Mouse (Mus musculus) intestine, embryonic 16.5 days (tissue): Measurements from ENCODE around the gene Fam207a. TPM values are rescaled to one million over a fixed set of nuclear protein-coding genes. Genes with fewer than 3 reads are reported as not detected.

Experiments used
- ATAC-seq: fragments of 200-750 bp; cut with Nextera tagmentation; 2 replicates; pipeline ENCODE4 v1.8.0; 2017; ENCODE audit warnings: moderate TSS enrichment, moderate library complexity
- H3K27ac ChIP-seq: fragments of 300-500 bp; sonication (generic); 2 replicates; pipeline ENCODE4 v1.5.1; 2014; ENCODE audit warnings: mild to moderate bottlenecking, low read length
- H3K27me3 ChIP-seq: fragments of 300-500 bp; sonication (generic); replicated peaks from 2 replicates; pipeline ENCODE4 v1.6.1; 2014; ENCODE audit warnings: low read length, control low read depth, mixed read lengths; ENCODE audit not compliant: control insufficient read depth, insufficient read depth
- H3K36me3 ChIP-seq: fragments of 300-500 bp; sonication (generic); 2 replicates; pipeline ENCODE4 v1.6.1; 2014; ENCODE audit warnings: low read length, control low read depth; ENCODE audit not compliant: control insufficient read depth, insufficient read depth
- H3K4me1 ChIP-seq: fragments of 300-500 bp; sonication (generic); 2 replicates; pipeline ENCODE4 v1.6.1; 2014; ENCODE audit warnings: low read length, control low read depth, mixed read lengths; ENCODE audit not compliant: control insufficient read depth, insufficient read depth
- H3K4me2 ChIP-seq: fragments of 300-500 bp; sonication (generic); 2 replicates; pipeline ENCODE4 v1.6.1; 2014; ENCODE audit warnings: low read depth, low read length, control low read depth
- H3K4me3 ChIP-seq: fragments of 300-500 bp; sonication (generic); 2 replicates; pipeline ENCODE4 v1.5.1; 2014; ENCODE audit warnings: mild to moderate bottlenecking, low read length
- H3K9ac ChIP-seq: fragments of 300-500 bp; sonication (generic); 2 replicates; pipeline ENCODE4 v1.6.1; 2014; ENCODE audit warnings: low read depth, low read length
- H3K9me3 ChIP-seq: fragments of 300-500 bp; sonication (generic); 2 replicates; pipeline ENCODE4 v1.6.1; 2016; ENCODE audit warnings: low read length, control low read depth; ENCODE audit not compliant: control insufficient read depth
- WGBS: fragments of 180-500 bp; shearing (Covaris S2); extraction: QIAGEN DNeasy Blood & Tissue Kit; methylation state at CpG from one replicate; pipeline ENCODE4 v1.1.7; 2014; 5-methylcytosine and 5-hydroxymethylcytosine counted together
- polyA plus RNA-seq: library from polyadenylated mRNA; unstranded; fragments of >200 nt; fragmentation: Nextera tagmentation; extraction: Ambion mirVana; gene quantifications from 2 replicates; pipeline ENCODE4 v1.2.1, GENCODE M21; 2015

Gene Fam207a
- polyA plus RNA-seq, 1 experiment from 2014 or later: 43.8 TPM

DNA sequence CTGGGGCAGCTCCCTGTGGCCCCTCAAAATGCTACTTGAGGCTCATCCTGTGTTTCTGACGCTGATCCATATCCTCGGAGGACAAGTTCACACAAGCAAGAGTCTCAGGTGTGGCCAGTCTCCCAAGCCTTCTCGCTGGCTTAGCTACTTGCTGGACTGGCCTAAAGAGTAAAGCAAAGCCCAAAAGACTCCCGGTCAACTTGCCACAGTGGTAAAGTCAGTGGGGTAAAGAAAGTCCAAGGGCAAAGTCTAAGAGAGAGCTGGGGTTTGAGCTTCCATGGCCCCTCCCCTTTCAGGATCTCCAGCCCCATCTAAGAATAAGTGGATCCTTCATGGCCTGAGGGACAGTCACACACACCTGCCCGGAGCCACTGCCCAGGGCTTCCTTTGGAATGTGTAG lies 36.6 kb upstream of the Fam207a start:
- 77% methylated on average over 5 of the region's 5 CpGs for WGBS
- H3K9ac ChIP-seq: no peak overlapping the region
- no peaks in the 10 kb centered on the region for H3K9me3 ChIP-seq
- no peak for ATAC-seq
- no peaks in the 10 kb centered on the region for H3K27me3 ChIP-seq
- no peak overlapping the region for H3K4me2 ChIP-seq
- H3K4me3 ChIP-seq: no peak overlapping the region
- no peaks in the 10 kb centered on the region for H3K4me1 ChIP-seq
- H3K27ac ChIP-seq: no peak overlapping the region
- no peaks in the 10 kb centered on the region for H3K36me3 ChIP-seq

DNA sequence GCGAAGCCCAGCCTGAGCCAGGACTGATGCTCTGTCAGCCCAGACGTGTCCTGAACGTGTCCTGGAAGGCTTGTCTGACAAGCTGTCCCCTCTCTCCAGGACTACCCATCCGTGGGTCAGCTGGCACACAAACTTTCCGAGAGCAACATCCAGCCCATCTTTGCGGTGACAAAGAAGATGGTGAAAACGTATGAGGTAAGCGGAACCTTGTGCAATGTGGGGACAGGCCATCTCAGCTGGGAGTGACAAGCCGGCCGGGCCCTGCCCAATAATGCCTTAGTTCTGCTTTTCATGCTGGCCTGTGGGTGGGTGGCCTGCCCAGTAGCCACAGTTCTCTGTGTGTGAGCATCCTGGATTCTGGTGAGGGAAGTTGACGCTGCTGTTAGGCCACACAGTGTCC lies 35.3 kb upstream of the Fam207a start:
- Histone ChIP-seq H3K9me3 (no peaks in the 10 kb centered on the region), H3K4me3 (no peak overlapping the region), H3K4me2 (no peak overlapping the region), H3K36me3 (no peaks in the 10 kb centered on the region), H3K27me3 (no peaks in the 10 kb centered on the region), H3K9ac (no peak overlapping the region), H3K4me1 (no peaks in the 10 kb centered on the region), H3K27ac (no peak overlapping the region)
- ATAC-seq: no peak
- WGBS: 79% methylated on average over 11 of the region's 11 CpGs

DNA sequence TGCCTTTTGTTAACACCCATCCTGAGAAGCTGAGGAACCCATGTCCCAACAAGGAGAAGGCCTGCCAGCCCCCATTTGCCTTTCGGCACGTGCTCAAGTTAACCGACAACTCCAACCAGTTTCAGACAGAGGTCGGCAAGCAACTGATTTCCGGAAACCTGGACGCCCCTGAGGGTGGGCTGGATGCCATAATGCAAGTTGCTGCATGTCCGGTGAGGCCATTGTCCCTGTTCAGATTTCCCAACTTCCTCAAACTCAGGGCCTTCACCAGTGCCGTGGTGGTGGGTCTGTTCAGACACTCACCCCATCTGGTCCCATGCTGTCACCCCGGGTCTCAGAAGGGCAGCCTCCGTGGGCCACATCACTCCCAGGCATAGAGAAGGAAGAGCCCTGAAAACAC lies 33.0 kb upstream of the Fam207a start:
- WGBS: 84% methylated on average over 10 of the region's 10 CpGs
- Histone ChIP-seq H3K9me3 (no peaks in the 10 kb centered on the region), H3K9ac (no peak overlapping the region), H3K27ac (no peak overlapping the region), H3K4me2 (no peak overlapping the region), H3K27me3 (no peaks in the 10 kb centered on the region), H3K4me1 (no peaks in the 10 kb centered on the region), H3K4me3 (no peak overlapping the region), H3K36me3 (no peaks in the 10 kb centered on the region)
- ATAC-seq: no peak

DNA sequence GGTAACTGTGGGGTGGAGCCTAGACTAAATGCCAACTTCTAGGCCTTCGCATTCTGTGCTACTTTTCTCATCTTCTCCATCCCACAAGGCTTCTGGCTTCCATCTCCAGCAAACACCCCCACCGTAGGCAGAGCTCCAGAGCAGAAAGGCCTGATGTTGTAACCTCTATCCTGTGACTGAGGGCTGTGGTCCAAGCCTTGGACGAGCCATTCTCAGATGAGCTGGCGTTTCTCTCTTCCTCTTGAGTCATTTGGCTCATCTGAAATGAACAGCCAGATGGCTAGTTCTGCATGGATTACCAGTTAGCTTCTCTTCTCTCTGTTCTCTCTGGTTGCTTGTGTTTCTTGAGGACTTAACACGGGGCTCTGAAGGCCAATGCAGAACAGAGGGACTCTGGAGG lies 29.3 kb upstream of the Fam207a start:
- ATAC-seq: no peak
- WGBS: 71% methylated on average over 5 of the region's 5 CpGs
- no peak overlapping the region for H3K9ac ChIP-seq
- no peaks in the 10 kb centered on the region for H3K9me3 ChIP-seq
- H3K27me3 ChIP-seq: no peaks in the 10 kb centered on the region
- H3K4me2 ChIP-seq: no peak overlapping the region
- no peaks in the 10 kb centered on the region for H3K36me3 ChIP-seq
- no peak overlapping the region for H3K27ac ChIP-seq
- H3K4me1 ChIP-seq: no peaks in the 10 kb centered on the region
- H3K4me3 ChIP-seq: no peak overlapping the region

DNA sequence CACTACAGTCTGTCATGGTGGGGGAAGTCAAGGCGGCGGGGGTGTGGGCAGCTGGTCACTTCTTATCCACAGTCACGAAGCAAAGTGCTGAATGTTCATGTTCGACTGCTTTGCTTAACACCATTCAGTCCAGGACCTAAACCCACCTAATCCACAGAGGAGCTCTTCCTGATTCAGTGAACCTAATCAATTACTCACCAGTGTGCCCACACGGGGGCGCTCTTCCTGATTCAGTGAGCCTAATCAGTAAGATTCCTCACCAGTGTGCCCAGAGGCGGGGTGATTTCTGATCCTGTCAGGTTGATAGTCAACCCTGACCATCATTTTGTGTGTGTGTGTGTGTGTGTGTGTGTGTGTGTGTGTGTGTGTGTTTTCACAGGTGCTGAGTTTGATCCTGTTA lies 27.6 kb upstream of the Fam207a start:
- WGBS: 47% methylated on average over 7 of the region's 7 CpGs
- no peak overlapping the region for H3K4me2 ChIP-seq
- H3K9me3 ChIP-seq: no peaks in the 10 kb centered on the region
- ATAC-seq: no peak
- no peaks in the 10 kb centered on the region for H3K36me3 ChIP-seq
- no peaks in the 10 kb centered on the region for H3K27me3 ChIP-seq
- H3K9ac ChIP-seq: no peak overlapping the region
- H3K4me1 ChIP-seq: no peaks in the 10 kb centered on the region
- no peak overlapping the region for H3K4me3 ChIP-seq
- H3K27ac ChIP-seq: no peak overlapping the region

DNA sequence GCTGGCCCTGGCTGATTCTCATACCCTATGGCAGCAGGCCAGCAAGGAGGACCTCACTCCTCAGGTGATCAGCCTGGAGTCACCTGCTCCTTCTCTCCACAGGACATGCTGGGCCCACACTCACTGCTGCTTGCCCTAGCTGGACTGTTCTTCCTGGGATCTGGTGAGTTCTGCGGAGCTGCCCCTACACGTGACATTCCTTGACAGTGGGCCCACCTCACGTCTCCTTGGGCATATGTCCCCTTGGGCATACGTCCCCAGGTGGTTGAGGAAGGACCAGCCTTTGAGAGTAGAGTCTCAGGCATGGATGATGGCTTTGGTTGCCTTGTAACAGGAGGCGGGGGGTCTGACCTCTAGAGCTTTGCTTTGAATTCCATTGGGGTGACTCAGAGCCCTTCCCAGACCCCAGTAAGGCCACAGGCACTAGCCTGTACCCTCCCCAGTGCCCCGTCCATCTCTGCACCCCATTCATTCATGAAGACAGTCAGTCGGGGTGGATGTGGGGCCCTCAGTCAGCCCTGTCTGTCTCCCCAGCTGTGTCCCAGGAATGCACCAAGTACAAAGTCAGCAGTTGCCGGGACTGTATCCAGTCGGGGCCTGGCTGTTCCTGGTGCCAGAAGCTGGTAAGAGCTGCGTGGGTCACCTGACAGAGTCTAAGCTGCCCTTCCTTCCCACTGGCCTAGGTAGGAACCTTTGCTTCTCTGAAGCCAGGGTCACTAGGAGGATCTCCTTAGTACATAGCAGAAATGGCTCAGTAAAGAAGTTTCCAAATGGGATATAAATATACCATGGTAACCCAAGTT lies 26.5 kb upstream of the Fam207a start:
- Histone ChIP-seq H3K27me3 (no peaks in the 10 kb centered on the region), H3K27ac (no peak overlapping the region), H3K9ac (no peak overlapping the region), H3K4me2 (no peak overlapping the region), H3K36me3 (no peaks in the 10 kb centered on the region), H3K9me3 (no peaks in the 10 kb centered on the region), H3K4me1 (no peaks in the 10 kb centered on the region), H3K4me3 (no peak overlapping the region)
- WGBS: 75% methylated on average over 10 of the region's 10 CpGs
- no peak for ATAC-seq

DNA sequence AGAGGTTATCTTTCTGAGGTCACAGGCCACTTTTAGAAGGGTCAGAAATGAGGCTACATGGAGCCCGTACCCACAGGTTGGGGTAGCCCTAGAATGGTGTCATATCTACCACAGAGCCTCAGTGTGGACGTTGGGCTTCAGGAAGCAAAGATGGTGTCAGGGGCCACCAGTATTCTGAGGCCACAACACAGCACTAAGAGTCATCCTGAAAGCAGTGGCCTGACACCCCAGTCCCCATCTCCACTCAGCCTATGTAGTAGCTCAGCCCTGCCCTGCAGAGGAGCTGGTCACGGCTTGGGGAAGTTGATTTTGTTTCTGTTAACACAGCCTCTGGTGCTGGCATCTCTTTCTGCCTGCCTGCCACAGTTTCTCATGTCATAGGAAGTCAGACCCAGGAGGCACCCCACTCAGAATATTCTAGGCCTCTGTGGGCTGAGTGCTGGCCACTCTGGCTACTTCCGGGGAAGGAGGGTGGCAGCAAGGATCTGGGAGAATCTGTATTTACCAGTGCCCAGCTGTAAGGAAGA lies 25.1 kb upstream of the Fam207a start:
- Histone ChIP-seq H3K9me3 (no peaks in the 10 kb centered on the region), H3K4me1 (no peaks in the 10 kb centered on the region), H3K27me3 (no peaks in the 10 kb centered on the region), H3K4me3 (no peak overlapping the region), H3K4me2 (no peak overlapping the region), H3K27ac (no peak overlapping the region), H3K9ac (no peak overlapping the region), H3K36me3 (no peaks in the 10 kb centered on the region)
- 71% methylated on average over 4 of the region's 4 CpGs for WGBS
- no peak for ATAC-seq

DNA sequence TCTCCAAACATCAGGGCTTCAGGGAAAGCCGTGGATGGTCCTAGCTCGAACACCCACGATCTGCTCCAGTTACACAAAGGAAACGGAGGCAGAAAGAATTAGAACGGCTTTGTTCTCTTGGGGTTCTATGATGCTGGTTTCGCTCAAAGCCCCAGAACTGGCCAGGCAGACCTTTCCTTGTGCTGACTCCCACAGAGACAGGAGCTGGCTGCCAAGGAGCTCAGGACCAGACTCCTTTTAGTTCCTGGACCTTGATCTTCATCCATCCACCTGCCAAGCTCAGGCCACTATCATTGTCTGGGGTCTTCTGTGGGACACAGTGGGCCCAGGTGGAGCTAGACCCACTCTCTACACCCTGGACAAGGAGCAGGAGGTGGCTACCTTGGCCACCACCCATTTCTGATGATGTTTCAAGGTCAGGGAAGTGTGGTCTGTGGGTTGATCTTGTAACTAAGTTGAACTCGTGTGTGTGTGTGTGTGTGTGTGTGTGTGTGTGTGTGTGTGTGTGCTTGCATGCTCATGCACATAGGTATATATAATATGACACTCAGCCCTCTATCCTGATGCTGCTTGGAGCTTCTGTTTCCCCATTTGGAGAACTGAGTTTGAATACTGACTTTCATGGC lies 23.8 kb upstream of the Fam207a start:
- no peaks in the 10 kb centered on the region for H3K9me3 ChIP-seq
- no peak overlapping the region for H3K9ac ChIP-seq
- H3K4me1 ChIP-seq: no peaks in the 10 kb centered on the region
- no peak overlapping the region for H3K4me3 ChIP-seq
- no peaks in the 10 kb centered on the region for H3K36me3 ChIP-seq
- H3K27ac ChIP-seq: no peak overlapping the region
- no peak for ATAC-seq
- 79% methylated on average over 7 of the region's 7 CpGs for WGBS
- H3K4me2 ChIP-seq: no peak overlapping the region
- H3K27me3 ChIP-seq: no peaks in the 10 kb centered on the region

DNA sequence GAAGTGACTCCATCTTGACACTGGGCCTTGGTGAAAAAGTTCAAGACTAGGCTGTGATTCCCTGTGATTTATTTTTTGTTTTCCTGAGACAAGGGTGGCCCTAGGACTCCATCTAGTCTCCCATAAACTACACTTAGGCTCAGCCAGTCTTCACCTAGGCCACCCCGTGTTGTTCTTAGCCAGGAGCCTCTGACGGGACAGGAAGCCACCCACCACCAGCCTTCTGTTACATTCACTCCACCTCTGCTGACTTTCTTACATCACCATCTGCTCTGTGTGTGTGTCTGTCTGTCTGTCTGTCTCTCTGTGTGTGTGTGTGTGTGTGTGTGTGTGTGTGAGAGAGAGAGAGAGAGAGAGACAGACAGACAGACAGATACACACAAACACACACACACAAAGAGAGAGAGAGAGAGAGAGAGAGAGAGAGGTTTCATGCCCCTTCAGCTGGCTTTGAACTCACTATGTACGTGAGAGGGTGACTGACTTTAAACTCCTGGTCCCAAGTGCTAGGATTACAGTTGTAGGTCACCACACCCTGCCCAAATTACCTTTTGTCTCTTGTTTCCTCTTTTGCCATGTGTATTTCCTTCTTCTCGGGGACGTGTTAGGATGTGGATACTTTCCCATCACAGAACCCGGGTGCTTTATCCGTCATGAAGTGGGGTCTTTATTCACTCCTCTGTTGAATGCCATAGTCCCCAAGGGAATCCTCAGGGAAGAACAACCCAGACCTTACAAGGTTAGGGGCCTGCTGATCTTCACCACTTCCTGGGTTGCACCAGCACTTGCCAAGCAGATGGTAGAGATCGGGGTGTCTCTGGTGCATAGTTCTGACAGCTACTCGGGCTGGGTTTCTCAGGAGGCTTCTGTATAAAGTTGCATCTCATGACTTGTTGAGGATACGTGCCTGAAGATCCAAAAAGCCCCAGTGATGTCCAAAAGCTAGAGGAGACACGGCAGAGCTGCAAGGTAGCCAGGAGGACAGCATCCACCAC lies 21.9 kb upstream of the Fam207a start:
- Histone ChIP-seq H3K9me3 (no peaks in the 10 kb centered on the region), H3K27ac (no peak overlapping the region), H3K4me3 (no peak overlapping the region), H3K9ac (no peak overlapping the region), H3K36me3 (no peaks in the 10 kb centered on the region), H3K4me1 (no peaks in the 10 kb centered on the region), H3K4me2 (no peak overlapping the region), H3K27me3 (no peaks in the 10 kb centered on the region)
- no peak for ATAC-seq
- whole genome bisulfite sequencing: 79% methylated on average over 11 of the region's 11 CpGs
